Mouse (Mus musculus): Measurements from ENCODE around the gene Fbxo3. TPM values are rescaled to one million over a fixed set of nuclear protein-coding genes. Genes with fewer than 3 reads are reported as not detected.
"Not testable (repeated sequence)": the region's sequence is repeated elsewhere in the genome, so short reads cannot be mapped to it uniquely, and the experiment has no call there.

The Fbxo3 gene
- polyA plus RNA-seq (2015; fragmentation: Nextera tagmentation; extraction: Ambion mirVana) = 55.5 and 56.6 TPM in 2 replicates

DNA sequence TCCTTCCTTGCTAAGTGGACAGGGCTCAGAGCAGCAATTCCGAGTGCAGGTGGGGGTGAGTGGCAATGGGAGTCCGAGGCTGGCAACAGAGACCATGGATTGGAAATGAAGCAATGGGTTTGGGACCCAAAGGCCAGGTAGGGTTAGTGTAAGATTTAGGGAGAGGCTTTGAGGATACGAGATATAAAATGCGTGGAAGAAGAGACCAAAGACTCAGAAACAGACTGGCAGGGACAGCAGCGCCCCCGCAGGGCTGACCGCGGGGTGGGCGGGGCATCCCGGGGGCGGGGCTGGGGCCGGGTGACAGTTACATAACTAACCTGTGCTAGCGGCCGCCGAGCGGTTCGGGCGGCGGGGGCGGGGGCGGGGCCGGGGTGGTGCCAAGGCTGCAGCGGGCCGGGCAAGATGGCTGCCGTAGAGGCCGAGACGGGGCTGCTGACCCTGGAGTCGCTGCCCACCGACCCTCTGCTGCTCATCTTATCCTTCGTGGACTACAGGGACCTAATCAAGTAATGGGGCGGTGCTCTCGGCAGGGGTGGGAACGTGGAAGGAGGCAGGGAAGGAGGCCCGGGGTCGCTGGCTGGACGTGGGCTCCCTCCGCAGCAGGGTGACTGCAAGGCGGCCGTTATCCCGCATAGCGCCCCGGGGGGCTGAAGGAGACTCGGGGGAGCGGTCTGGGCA, at the start of gene Fbxo3:
Fbxo3 (plus strand) TSS at position 264 of the 681 bp plus-strand sequence.
- H3K27ac ChIP-seq = peak within 1 kb of the TSS; percentile 33; the same call in 1 of the 2 replicates
- no peaks in the 10 kb centered on the region for H3K27me3 ChIP-seq
- peaks cover 22% of the 10 kb centered on the region for H3K4me1 ChIP-seq
- 1% methylated on average over 40 of the region's 44 CpGs for WGBS
- no peaks in the 10 kb centered on the region for H3K9me3 ChIP-seq
- H3K9ac ChIP-seq = peak within 1 kb of the TSS; percentile 97
- peak within 1 kb of the TSS; percentile 85 for H3K4me2 ChIP-seq (replicated peaks)
- H3K36me3 ChIP-seq = peaks cover 6% of the 10 kb centered on the region; the same call in 1 of the 2 replicates
- peak within 1 kb of the TSS; percentile 97 for H3K4me3 ChIP-seq
- peak; percentile 96 for ATAC-seq (ENCODE audit: low FRiP score, low read depth)

DNA sequence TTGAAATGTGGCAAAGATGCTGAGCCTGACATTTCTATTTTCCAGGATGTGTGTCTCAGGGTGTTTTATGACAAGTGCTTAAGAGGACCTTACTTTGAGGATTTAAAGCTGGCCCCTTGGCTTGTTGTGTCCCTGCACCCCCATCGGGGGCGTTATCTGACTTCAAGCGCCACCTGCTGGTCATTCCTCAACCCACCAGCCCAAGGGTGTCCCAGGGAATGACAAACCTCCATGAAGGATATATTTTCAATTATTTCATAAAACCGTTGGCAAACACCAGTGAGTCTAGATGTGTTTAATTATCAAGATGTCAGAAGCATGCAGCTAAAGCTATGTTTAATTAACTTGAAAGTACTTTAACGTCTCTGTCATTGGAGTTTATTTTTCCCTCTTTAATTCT, 45.3 kb upstream of the Fbxo3 start:
- peak; percentile 82 for ATAC-seq (ENCODE audit: low FRiP score, low read depth)
- H3K27ac ChIP-seq = no peak overlapping the region
- WGBS = 5% methylated on average over 5 of the region's 5 CpGs
- no peaks in the 10 kb centered on the region for H3K36me3 ChIP-seq
- no peak overlapping the region for H3K4me3 ChIP-seq
- H3K9ac ChIP-seq = no peak overlapping the region
- H3K4me1 ChIP-seq = no peaks in the 10 kb centered on the region
- no peaks in the 10 kb centered on the region for H3K9me3 ChIP-seq
- H3K4me2 ChIP-seq (replicated peaks) = no peak overlapping the region
- peaks cover 20% of the 10 kb centered on the region for H3K27me3 ChIP-seq

DNA sequence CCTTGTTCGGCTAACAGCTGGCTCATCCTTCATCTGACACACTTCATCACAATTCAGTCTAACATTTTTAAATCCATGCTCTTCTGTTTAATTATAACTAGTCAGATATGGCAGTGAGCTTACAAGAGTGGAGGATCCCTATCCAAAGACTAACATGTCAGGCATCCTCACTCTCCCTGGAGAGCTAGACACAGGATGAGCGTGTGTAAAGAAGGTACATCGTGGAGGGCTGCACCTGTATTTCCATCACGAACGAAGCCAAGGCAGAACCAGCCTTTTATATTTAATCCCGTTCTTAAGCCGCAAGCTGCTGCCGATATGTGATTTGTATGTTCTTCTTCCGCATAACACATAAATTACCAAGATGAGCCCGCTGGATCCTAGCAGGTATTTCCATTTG, 44.4 kb upstream of the Fbxo3 start:
- Histone ChIP-seq H3K4me1 (no peaks in the 10 kb centered on the region), H3K27me3 (peaks cover 19% of the 10 kb centered on the region), H3K4me2 (replicated peaks) (no peak overlapping the region), H3K27ac (no peak overlapping the region), H3K9ac (no peak overlapping the region), H3K36me3 (no peaks in the 10 kb centered on the region), H3K9me3 (no peaks in the 10 kb centered on the region), H3K4me3 (no peak overlapping the region)
- ATAC-seq (ENCODE audit: low FRiP score, low read depth) = no peak
- WGBS = 88% methylated on average over 10 of the region's 10 CpGs

GRCm38 (mm10) chr2:103987595-103987994, 39.9 kb upstream of the Fbxo3 start:
- H3K27me3 ChIP-seq; H3K4me3 ChIP-seq; H3K27ac ChIP-seq; H3K36me3 ChIP-seq; H3K9ac ChIP-seq; ATAC-seq (ENCODE audit: low FRiP score, low read depth); H3K4me1 ChIP-seq; H3K9me3 ChIP-seq; H3K4me2 ChIP-seq (replicated peaks): not testable (repeated sequence)
- WGBS = 70% methylated on average over 8 of the region's 8 CpGs

DNA sequence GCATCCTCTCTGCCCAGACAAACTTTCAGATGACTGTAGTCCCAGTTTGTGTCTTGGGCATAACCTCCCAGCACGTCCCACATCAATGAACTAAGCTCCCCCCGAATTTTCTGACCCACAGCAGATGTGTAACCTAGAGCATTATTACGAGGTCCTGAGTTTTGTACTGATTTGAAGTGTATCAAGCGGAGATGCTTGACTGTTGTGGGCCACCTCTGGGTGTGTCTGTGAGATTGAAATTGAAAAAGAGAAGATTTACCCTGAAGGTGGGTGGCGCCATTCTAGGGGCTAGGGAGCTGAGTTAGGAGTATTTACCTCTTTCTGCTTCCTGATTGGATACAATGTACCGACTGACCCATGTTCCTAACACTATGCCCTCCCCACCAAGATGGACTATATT, 37.8 kb upstream of the Fbxo3 start:
- ATAC-seq (ENCODE audit: low FRiP score, low read depth) = no peak
- Histone ChIP-seq H3K4me2 (replicated peaks) (no peak overlapping the region), H3K9ac (no peak overlapping the region), H3K36me3 (no peaks in the 10 kb centered on the region), H3K9me3 (no peaks in the 10 kb centered on the region), H3K4me1 (peaks cover 6% of the 10 kb centered on the region; the same call in 1 of the 2 replicates), H3K4me3 (no peak overlapping the region), H3K27me3 (peaks cover 11% of the 10 kb centered on the region; the same call in 1 of the 2 replicates), H3K27ac (no peak overlapping the region)
- WGBS = 83% methylated on average over 6 of the region's 6 CpGs

DNA sequence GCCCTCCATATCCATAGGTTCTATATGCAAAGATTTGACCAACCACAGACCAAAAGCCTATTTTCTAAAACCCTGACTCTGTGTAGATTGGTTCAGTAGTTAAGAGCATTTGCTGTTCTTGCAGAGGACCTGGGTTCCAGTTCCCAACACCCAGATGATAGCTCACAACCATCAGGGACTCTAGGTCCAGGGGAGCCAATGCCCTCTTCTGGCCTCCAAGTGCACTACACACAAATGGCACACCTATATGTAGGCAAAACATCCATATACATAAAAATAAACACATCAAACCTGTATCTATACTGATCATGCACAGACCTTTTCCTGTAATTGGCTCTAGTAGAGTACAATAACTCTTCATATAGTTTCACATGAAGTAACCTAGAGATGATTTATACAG, 36.2 kb upstream of the Fbxo3 start:
- Histone ChIP-seq H3K9me3 (no peaks in the 10 kb centered on the region), H3K4me3 (no peak overlapping the region), H3K27ac (no peak overlapping the region), H3K4me2 (replicated peaks) (no peak overlapping the region), H3K9ac (no peak overlapping the region), H3K27me3 (peaks cover 11% of the 10 kb centered on the region; the same call in 1 of the 2 replicates), H3K4me1 (peaks cover 6% of the 10 kb centered on the region; the same call in 1 of the 2 replicates), H3K36me3 (no peaks in the 10 kb centered on the region)
- no peak for ATAC-seq (ENCODE audit: low FRiP score, low read depth)

- H3K9ac ChIP-seq = no peak overlapping the region
- H3K4me1 ChIP-seq = peaks cover 6% of the 10 kb centered on the region; the same call in 1 of the 2 replicates
- peaks cover 11% of the 10 kb centered on the region; the same call in 1 of the 2 replicates for H3K27me3 ChIP-seq
- no peaks in the 10 kb centered on the region for H3K9me3 ChIP-seq
- 76% methylated on average over 9 of the region's 9 CpGs for WGBS
- no peak overlapping the region for H3K27ac ChIP-seq
- ATAC-seq (ENCODE audit: low FRiP score, low read depth) = no peak
- no peak overlapping the region for H3K4me3 ChIP-seq
- H3K4me2 ChIP-seq (replicated peaks) = peak overlapping the region; percentile 31; the same call in 1 of the 2 replicates
- H3K36me3 ChIP-seq = no peaks in the 10 kb centered on the region
These were observed 35.4 kb upstream of the Fbxo3 start for GRCm38 (mm10) chr2:103992162-103992561.

DNA sequence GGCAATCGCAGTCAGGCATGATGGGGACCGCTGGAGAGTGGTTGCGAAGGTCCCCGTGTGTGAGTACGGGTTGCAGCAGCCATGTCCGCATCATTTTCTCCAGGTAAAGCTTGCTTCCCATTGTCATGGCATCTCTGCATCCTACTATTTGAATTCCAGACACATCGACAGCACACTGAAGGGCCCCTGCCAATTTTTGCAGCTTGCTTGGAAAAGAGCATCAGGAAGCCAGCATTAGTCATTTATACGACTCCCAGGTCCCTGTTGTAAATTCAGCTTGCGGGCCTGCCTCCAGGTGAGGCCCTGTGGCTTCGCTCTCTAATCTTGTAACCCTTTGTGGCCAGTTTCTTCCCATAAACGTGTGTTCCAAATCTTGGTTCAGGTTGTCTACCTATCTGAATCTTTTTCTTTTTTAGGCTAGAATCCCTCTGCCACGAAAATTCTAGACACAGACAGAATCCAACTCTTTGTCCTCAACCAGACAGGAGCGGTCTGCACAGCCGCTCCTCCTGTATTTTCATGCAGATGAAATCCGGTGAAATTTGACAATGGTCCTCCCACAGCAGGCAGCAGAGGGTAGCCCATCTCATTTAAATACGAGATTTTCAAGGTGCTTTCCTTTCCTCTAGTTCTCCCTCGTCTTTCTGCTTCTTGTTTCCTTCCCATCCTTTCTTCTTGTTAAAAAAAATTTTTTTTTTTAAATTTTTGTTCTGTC, 34.7 kb upstream of the Fbxo3 start:
- Histone ChIP-seq H3K4me3 (no peak overlapping the region), H3K9me3 (no peaks in the 10 kb centered on the region), H3K27ac (no peak overlapping the region), H3K36me3 (no peaks in the 10 kb centered on the region), H3K27me3 (peaks cover 11% of the 10 kb centered on the region; the same call in 1 of the 2 replicates), H3K4me2 (replicated peaks) (peak overlapping the region; percentile 31; the same call in 1 of the 2 replicates), H3K9ac (no peak overlapping the region), H3K4me1 (peaks cover 6% of the 10 kb centered on the region; the same call in 1 of the 2 replicates)
- ATAC-seq (ENCODE audit: low FRiP score, low read depth) = no peak
- WGBS = 23% methylated on average over 17 of the region's 17 CpGs

- no peaks in the 10 kb centered on the region for H3K4me1 ChIP-seq
- ATAC-seq (ENCODE audit: low FRiP score, low read depth) = no peak
- peaks cover 5% of the 10 kb centered on the region; the same call in 1 of the 2 replicates for H3K9me3 ChIP-seq
- H3K36me3 ChIP-seq = no peaks in the 10 kb centered on the region
- no peak overlapping the region for H3K4me2 ChIP-seq (replicated peaks)
- 21% methylated on average over 2 of the region's 2 CpGs for WGBS
- peaks cover 9% of the 10 kb centered on the region; the same call in 1 of the 2 replicates for H3K27me3 ChIP-seq
- no peak overlapping the region for H3K9ac ChIP-seq
- H3K4me3 ChIP-seq = no peak overlapping the region
- H3K27ac ChIP-seq = no peak overlapping the region
These were observed 26.4 kb upstream of the Fbxo3 start for GRCm38 (mm10) chr2:104001076-104001475.

DNA sequence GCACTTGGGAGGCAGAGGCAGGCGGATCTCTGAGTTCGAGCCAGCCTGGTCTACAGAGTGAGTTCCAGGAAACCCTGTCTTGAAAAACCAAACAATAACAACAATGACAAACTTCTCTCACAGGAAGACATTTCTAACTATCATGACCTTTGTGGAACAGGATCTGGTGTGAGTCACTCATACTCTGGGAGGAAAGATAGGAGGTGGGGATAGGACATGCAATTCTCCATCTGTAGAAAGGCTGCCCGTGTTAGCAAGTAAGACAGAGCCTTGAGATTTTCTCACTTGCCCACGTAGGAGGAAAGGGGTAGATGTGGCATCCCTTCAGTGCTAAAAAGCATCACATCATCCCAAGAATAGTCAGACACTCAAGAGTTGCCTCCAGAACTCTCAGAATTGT, 25.7 kb upstream of the Fbxo3 start:
- 81% methylated on average over 4 of the region's 4 CpGs for WGBS
- no peaks in the 10 kb centered on the region for H3K36me3 ChIP-seq
- no peak overlapping the region for H3K27ac ChIP-seq
- ATAC-seq (ENCODE audit: low FRiP score, low read depth) = no peak
- H3K9me3 ChIP-seq = peaks cover 5% of the 10 kb centered on the region; the same call in 1 of the 2 replicates
- peaks cover 9% of the 10 kb centered on the region; the same call in 1 of the 2 replicates for H3K27me3 ChIP-seq
- H3K9ac ChIP-seq = no peak overlapping the region
- no peaks in the 10 kb centered on the region for H3K4me1 ChIP-seq
- no peak overlapping the region for H3K4me3 ChIP-seq
- H3K4me2 ChIP-seq (replicated peaks) = no peak overlapping the region

DNA sequence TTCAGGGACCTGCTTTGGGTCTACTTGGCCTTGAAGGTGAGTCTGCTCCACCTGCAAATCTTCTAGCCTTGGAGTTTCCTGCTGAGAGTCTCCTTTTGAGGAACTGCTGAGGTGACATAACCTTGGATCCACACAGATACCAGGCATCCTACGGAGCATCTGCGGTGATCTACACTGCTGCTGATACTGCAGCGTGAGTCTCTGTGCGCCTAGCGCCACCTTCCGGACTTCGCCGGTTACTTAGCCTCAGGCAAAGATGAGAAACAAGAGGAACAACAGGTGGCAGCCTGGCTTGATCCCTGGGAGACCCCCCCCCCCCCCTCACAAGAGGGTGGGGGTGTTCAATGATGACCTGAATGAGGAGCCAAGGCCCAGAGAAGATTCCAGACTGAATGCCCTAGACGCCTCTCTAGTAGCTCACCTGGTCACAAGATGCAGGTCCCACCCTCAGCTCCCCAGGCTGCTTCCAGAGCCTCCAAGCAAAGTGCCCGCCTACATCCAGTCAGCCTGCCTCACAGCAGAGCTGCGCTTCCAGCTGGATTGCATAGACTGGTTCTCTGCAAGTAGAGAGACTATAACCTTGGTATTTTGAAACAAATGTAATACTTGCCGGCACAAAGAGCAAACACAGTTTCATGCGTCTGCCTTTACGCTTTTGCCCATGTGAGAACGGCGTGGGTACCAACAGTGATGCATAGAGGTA, 24.7 kb upstream of the Fbxo3 start:
- WGBS = 33% methylated on average over 16 of the region's 16 CpGs
- Histone ChIP-seq H3K4me2 (replicated peaks) (no peak overlapping the region), H3K27me3 (peaks cover 9% of the 10 kb centered on the region; the same call in 1 of the 2 replicates), H3K4me3 (no peak overlapping the region), H3K27ac (no peak overlapping the region), H3K9ac (no peak overlapping the region), H3K4me1 (no peaks in the 10 kb centered on the region), H3K9me3 (peaks cover 5% of the 10 kb centered on the region; the same call in 1 of the 2 replicates), H3K36me3 (no peaks in the 10 kb centered on the region)
- no peak for ATAC-seq (ENCODE audit: low FRiP score, low read depth)
